Mouse (Mus musculus) cerebellum, adult 9-11 months (tissue): ENCODE measurements around the gene Acadl.
A peak's percentile ranks its signal among the peaks of the same experiment; 100 is the strongest.

ENCODE experiments used
- DNase-seq: peaks from one replicate; pipeline ENCODE4 v3.0.0; 2022

Gene Acadl

GRCm38 (mm10) chr1:66839135-66839534, 23.9 kb downstream of the Acadl start:
- no peak for DNase-seq

- peak; percentile 62 for DNase-seq
These were observed 24.7 kb downstream of the Acadl start for GRCm38 (mm10) chr1:66838184-66839042.

GRCm38 (mm10) chr1:66837207-66837606, 25.9 kb downstream of the Acadl start:
- DNase-seq, result no peak

DNA sequence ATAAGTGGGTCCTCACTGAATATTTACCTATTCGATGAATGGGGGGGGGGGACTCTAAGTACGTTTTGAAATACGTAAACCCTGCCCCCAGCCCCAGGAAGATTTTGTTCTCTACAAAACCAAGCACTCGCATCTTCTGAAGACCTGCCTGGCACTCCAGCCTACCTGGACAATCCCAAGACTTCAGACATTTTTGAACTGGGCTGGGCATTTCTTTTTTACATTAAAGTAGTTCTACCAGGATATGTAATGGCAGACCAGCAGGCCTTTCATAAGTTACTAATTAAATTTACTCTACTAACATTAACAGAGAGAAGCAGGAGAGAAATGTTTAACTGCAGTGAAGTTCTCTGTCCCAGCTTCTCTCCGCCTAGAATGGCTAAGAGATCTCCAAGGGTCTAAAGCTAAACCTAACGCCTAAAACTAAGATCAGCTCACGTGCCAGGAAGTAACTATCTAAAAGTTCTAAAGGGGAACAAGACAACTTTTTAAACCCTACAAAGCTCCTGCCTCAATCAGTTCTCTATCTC, 30.4 kb downstream of the Acadl start:
- no peak for DNase-seq

DNA sequence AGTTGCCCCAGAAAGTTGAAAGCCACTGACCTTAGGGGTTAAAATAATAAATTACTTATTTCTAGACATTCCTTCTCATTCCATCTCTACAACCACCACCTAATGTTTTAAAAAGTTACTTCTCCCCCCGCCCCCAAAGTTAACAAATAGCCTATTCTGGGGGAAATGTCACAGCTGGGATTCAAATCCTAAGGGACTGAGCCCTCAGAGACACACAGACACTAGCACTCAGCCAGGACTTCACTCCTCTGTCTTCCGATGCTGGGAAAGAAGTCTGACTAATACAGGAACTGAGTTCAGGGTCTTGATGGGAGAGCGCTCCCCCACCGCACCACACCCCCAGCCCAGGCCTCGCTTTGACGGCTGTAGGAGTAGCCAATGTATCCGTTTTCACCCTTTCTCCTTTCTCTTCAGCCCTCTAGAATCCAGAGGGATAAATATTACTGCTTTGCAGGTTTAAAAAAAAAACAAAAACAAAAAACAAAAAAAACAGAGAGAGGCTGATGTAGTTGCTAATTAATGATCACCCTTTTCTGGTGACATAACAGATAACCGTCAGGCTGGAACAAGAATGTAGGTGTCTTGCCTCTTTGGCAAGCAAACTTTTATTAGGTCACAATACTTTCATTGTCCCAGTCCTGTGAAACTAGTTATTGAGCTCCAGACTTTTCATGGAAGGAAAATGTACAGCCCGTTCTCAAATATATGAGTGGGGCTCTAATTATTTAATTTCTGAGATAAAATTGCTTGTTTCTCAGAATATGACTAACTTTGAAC, 31.1 kb downstream of the Acadl start:
- DNase-seq, result no peak

DNA sequence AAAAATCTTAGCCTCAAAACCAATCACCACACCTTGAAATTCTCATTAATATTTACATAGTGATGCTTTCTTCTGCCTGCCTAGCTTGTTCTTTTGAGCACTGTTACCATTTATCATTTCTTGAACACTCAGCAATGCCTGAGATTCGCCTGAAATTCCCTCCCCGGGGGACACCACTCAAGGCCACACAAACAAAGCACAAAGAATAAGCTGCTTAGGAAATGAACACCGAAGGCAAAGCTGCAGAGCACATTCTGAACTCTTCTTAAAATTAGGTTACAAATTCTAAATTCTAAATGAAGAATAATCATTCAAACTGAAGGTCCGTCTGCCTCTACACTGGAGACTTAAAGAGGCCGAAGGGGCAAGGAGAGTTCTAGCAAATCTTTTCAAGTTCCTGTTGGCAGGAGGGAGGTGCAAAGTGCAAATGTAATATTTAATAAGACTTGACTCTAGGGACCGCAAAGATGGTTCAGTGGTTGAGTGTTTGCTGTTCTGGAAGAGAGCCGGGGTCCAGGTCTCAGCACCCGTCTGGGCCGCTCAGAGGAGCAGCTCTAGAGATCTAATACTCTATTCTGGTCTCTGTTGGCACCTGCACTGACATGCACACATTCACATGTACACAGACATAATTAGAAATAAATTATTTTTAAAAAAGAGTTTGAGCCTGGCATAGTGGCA, 33.5 kb downstream of the Acadl start:
- no peak for DNase-seq

- no peak for DNase-seq
These were observed 41.1 kb downstream of the Acadl start for GRCm38 (mm10) chr1:66821966-66822365.

GRCm38 (mm10) chr1:66820241-66820640, 42.8 kb downstream of the Acadl start:
- no peak for DNase-seq

DNA sequence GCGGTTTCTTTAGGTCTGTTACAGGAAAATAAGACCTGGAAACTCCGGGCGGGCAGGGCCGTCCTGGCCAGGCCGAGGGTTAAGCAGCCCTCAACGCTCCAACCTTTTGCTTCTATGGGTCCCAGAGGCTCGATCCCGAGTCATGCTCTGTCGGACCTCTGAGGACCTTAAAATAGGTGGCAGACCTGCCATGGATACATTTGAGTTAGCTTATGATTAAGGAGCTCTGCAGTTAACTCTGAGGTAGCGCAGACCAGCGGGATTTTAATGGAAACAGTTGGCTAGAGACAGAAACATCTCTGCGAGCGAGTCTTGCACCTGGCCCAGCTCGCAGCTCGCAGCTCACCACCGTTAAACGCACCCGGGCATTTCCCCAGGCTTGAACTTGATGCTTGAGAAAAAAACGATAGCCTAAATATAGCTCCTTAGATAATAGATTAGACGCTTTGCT, 45.2 kb downstream of the Acadl start:
- DNase-seq, result no peak

DNA sequence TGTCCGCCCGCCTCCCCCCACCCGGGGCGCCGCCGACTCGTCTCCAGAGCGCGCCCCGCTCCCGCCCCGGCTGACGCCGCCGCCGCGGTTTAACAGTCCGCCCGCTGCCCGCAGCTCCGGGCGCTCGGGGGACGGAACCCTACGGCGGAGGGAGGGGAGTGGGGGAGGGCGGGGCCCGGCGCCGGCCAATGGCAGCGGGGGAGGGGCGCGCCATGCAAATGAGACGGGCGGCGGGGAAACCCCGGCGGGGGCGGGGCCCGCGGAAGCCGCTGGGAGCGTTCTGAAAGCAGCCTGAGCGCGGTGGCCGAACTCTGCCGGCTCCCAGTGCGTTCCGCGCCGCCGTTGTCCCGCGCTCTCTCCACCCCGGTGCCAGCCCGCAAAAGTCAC, 45.6 kb downstream of the Acadl start, which contains the start of gene Kansl1l:
Gene Kansl1l (minus strand): TSS at position 110 of the 387 bp plus-strand sequence.
- DNase-seq, result peak; percentile 94

GRCm38 (mm10) chr1:66816837-66817452, 46.1 kb downstream of the Acadl start:
- peak; percentile 91 for DNase-seq

DNA sequence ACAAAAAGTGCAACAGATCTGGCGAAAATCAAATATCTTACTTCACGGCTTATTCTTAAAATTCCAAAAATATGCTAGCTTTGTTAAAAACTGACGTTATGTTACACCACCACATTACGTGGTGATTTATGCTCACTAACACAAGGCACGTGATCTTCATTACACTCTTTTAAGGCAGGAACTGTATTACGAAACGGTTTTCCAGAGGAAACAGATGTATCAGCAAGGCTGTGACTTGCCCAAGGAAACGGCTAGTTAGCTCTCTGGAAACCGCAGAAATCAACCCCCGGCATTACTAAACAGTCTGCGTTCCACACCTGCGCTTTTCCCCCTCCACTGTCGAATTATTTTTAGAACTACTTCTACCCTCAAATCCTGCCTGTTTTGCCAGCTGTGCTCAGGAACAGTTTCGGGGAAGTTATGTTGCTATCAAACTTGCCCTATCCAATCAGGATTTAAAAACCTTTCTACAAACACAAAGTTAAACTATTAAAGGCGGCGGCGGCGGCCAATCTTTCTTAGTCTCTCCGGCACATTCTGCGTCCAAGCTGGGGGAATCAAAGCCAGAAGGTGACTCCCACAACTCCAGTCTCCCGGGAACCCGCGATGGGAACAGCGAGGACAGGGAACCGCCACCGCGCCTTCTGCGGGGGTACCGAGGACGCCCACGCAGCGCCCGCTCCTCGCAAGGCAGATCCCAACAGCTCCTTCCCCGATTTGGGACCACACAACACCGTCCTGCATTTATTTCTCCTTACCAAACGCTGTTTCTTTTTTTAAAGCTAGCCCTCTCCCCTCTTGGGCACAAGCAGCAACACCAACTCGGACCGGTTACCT, 46.9 kb downstream of the Acadl start:
- DNase-seq, result peak; percentile 77

DNA sequence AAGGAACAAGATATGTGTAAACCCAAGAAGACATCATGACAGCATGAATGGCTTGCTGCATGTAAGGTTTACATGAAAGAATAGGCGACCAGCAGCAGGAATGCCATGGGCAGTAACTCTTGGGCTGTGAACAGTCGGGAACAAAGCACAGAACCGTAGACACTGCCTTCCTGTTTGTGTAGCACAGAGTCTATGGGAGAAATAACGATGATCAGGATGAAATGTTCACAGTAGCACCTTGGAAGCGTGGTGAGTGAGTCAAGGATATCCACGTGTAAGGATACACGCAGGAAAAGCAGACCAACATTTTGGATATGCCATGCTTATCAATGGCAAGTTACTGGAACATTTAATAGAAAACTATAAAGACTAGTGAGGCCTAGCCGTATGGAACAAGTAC, 48.3 kb downstream of the Acadl start:
- no peak for DNase-seq

DNA sequence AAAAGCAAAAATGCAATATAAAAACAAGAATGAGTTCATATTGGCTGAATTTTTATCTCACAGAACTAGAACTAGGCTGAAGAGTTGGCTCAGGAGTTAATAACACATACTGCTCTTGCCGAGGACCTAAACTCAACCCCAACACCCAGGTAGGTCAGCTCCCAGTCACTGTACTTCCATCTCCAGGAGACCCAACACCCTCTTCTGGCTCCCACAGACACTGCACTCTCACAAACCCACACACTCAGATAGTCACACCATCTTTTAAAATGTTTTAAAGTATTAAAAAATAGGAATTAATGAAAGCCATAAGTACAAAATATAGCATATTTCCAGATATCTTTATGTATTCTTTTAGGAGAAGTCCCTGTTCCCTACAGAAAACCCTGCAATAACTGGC, 49.9 kb downstream of the Acadl start:
- no peak for DNase-seq

DNA sequence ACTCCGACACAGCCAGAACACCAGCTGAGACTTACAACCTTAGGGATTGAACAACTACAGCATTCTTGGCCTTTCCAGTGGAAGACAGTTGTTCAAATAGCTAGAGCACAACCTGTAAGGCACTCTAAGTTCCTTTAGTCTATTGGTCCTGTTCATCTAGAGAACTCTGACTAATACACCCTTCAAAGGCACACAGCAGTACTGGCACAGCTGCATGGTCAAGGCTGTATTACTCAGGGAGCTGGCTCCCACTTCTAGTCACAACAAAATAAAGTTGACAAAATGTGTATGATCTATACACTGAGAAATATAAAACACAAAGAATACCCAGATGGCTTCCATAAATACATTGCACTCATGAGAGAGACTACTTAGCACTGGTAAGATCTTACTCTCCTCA, 56.3 kb downstream of the Acadl start:
- no peak for DNase-seq

DNA sequence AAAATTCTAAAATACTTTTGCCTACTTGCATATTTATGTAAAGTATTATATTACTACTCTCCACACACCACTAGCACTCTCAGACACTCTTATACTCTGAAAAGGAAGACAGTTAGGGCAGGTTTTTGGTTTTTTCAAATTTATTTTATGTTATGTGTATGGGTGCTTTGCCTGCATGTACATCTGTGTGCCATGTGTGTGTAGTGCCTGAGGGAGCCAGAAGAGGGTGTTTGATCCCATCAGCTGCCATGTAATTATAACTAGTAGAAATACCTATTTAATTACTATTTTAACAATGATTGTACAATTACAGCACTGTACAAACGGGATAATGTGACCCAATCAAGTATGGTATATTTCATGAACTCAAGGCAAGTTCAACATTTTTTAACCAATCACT, 57.7 kb downstream of the Acadl start:
- DNase-seq, result no peak

GRCm38 (mm10) chr1:66804710-66805109, 58.4 kb downstream of the Acadl start:
- DNase-seq, result no peak

DNA sequence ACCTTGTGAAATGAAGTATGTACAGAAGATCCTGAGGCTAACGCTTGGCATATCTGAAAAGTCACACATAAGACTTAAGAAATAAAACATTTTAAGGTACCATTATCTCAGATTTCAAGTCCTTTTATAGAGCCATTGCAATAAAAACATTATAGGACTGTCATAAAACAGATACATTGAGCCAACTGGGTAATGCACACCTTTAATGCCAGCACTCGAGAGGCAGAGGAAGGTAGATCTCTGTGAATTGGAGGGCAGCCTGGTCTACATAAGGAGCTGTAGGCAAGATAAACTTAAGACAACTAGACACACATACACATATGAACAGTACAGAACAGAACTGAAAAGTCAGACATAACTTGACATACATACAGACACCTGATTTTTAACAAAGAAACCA, 65.1 kb downstream of the Acadl start:
- no peak for DNase-seq

GRCm38 (mm10) chr1:66792838-66793466, 70.1 kb downstream of the Acadl start:
- DNase-seq, result no peak

DNA sequence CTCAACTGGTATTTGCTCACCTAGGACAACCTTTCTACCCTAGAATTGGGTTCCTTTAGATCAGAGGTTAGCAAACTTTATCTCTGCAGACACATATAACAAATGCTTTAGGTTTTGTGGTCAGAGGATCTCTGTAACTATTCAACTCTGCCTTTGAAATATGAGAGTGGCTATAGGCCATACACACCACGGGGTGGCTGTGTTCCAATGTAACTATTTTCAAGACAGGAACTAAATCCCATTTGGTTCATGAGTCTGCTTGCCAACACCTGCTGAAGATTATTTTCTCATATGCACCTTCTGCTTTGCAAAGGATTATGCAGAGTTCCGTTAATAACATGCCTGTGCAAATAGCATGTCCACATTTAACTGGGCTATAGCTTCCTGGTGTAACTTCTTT, 80.8 kb downstream of the Acadl start:
- no peak for DNase-seq

- no peak for DNase-seq
These were observed 82.0 kb downstream of the Acadl start for GRCm38 (mm10) chr1:66781027-66781426.
